Mouse (Mus musculus): ENCODE data around the gene Gm572.

The Gm572 gene

GRCm38 (mm10) chr4:148715396-148715795 lies 72.3 kb downstream of the Gm572 start:
- DNase-seq (ENCODE audit: low spot score), result peak; percentile 23
